Mouse (Mus musculus): ENCODE results near the gene Oscp1. TPM values are rescaled to one million over a fixed set of nuclear protein-coding genes. Genes with fewer than 3 reads are reported as not detected.

The Oscp1 gene
- 10.3 and 25.2 TPM in 2 replicates for total RNA-seq (2017)

GRCm38 (mm10) chr4:126058134-126058996, at the start of gene Oscp1:
Oscp1 (plus strand) TSS chr4:126058565.
- ATAC-seq (replicated peaks in 1 of 2; ENCODE audit: insufficient read depth in 1 of 2, low FRiP score in 2 of 2, low TSS enrichment in 1 of 2, low read depth in 1 of 2, poor library complexity in 2 of 2, severe bottlenecking in 2 of 2): peak; percentile 98 to 99

GRCm38 (mm10) chr4:126017676-126018332, 40.6 kb upstream of the Oscp1 start:
- peak; percentile 42 to 60; a peak in 2 of 4 replicates for ATAC-seq (replicated peaks in 1 of 2; ENCODE audit: insufficient read depth in 1 of 2, low FRiP score in 2 of 2, low TSS enrichment in 1 of 2, low read depth in 1 of 2, poor library complexity in 2 of 2, severe bottlenecking in 2 of 2)

- ATAC-seq (replicated peaks in 1 of 2; ENCODE audit: insufficient read depth in 1 of 2, low FRiP score in 2 of 2, low TSS enrichment in 1 of 2, low read depth in 1 of 2, poor library complexity in 2 of 2, severe bottlenecking in 2 of 2): no peak
Measured at GRCm38 (mm10) chr4:126018966-126019538, 39.3 kb upstream of the Oscp1 start.

DNA sequence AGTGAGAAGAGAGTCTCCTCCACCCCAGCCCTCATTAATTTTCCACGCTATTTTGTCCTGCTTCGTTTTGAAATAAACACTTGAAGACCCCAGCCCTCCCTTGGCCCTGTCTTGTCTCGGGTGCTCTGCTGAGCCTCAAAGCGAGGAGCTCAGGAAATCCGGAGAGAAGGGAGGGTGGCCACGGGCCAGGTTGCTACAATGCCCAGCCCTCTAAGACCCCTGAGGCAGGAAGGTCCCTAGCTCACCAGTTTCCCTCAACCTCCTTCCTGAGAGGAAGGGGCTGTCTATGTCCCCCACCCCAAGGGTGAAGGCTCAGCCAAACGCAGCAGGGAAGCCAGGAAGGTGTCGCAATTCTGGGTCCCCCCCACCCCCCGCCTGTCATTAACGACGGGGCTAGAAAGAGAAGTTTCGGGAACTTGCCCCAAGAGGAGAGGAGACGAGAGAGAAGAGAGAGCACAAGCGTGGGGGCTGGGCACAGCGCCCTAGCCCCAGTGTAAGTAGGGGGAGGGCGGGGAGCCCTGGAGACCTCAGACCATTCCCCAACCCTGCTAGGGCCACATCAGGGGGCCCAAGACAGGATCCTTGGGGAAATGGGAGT, 34.0 kb upstream of the Oscp1 start, which contains the start of gene Csf3r:
Csf3r (plus strand) TSS at position 248 of the 598 bp plus-strand sequence.
- peak; percentile 44 to 52; a peak in 3 of 4 replicates for ATAC-seq (replicated peaks in 1 of 2; ENCODE audit: insufficient read depth in 1 of 2, low FRiP score in 2 of 2, low TSS enrichment in 1 of 2, low read depth in 1 of 2, poor library complexity in 2 of 2, severe bottlenecking in 2 of 2)

DNA sequence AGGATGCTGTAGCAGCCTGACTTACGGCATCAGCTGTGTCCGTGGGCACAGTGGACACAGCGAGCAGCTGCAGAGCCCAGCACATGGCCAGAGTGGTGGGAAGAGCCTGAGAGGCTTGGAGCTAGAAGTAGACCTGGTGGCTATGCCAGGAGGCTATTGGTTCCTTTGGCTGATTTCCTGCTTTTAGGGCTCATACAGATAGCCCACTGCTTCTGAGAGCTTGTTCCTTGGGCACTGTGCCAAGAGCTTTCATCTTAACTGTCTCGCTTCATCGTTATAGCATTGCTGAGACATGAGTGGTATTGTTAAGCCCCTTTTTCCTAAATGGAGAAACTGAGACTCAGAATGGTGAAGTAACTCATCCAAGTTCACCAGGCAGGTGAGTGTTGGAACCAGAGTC, 32.6 kb upstream of the Oscp1 start:
- no peak for ATAC-seq (replicated peaks in 1 of 2; ENCODE audit: insufficient read depth in 1 of 2, low FRiP score in 2 of 2, low TSS enrichment in 1 of 2, low read depth in 1 of 2, poor library complexity in 2 of 2, severe bottlenecking in 2 of 2)

- peak in 1 of 2 experiments; percentile 39; a peak in 1 of 4 replicates for ATAC-seq (replicated peaks in 1 of 2; ENCODE audit: insufficient read depth in 1 of 2, low FRiP score in 2 of 2, low TSS enrichment in 1 of 2, low read depth in 1 of 2, poor library complexity in 2 of 2, severe bottlenecking in 2 of 2)
Measured at GRCm38 (mm10) chr4:126027980-126028379, 30.4 kb upstream of the Oscp1 start.

DNA sequence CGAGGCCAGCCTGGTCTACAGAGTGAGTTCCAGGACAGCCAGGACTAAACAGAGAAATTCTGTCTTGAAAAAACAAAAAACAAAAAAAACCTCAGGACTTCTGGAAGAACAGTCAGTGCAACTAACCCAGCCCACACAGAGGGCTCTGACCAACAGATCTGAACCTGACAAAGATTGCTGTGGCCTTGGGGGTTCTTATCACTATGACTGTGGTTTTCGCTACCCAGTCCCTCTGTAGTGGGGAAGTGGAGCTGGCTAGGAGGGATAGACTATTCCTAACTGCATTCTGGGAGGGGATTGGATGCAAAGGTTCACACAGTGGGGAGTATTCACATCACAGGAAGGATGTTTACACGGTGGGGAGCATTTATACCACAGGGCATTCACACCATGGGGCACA, 29.3 kb upstream of the Oscp1 start:
- no peak for ATAC-seq (replicated peaks in 1 of 2; ENCODE audit: insufficient read depth in 1 of 2, low FRiP score in 2 of 2, low TSS enrichment in 1 of 2, low read depth in 1 of 2, poor library complexity in 2 of 2, severe bottlenecking in 2 of 2)

- ATAC-seq (replicated peaks in 1 of 2; ENCODE audit: insufficient read depth in 1 of 2, low FRiP score in 2 of 2, low TSS enrichment in 1 of 2, low read depth in 1 of 2, poor library complexity in 2 of 2, severe bottlenecking in 2 of 2): no peak
Measured at GRCm38 (mm10) chr4:126030705-126031104, 27.7 kb upstream of the Oscp1 start.

- no peak for ATAC-seq (replicated peaks in 1 of 2; ENCODE audit: insufficient read depth in 1 of 2, low FRiP score in 2 of 2, low TSS enrichment in 1 of 2, low read depth in 1 of 2, poor library complexity in 2 of 2, severe bottlenecking in 2 of 2)
Measured at GRCm38 (mm10) chr4:126035413-126035812, 23.0 kb upstream of the Oscp1 start.

GRCm38 (mm10) chr4:126046851-126047585, 11.3 kb upstream of the Oscp1 start, which contains the start of gene Mrps15:
Mrps15 (plus strand) TSS chr4:126046925.
- ATAC-seq (replicated peaks in 1 of 2; ENCODE audit: insufficient read depth in 1 of 2, low FRiP score in 2 of 2, low TSS enrichment in 1 of 2, low read depth in 1 of 2, poor library complexity in 2 of 2, severe bottlenecking in 2 of 2): peak; percentile 97

DNA sequence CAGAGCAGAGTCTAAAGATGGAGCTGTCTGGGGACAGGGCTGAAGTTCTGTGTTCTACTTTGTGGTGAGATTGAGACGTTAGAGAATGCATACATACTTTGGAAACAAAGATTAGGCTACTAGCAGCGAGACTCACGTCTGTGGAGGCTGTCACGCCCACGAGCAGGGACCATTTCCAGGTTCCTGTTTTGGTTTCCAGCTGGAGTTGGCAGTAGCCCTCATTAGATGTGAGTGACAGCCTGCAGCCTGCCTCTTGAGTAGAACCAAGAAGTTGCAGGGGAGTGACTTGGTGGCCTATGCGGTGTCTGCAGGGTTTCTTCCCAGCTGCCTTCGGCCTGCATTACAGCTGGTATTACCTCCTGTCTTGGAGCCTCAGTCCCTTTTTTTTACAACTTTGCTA, 6.7 kb upstream of the Oscp1 start:
- ATAC-seq (replicated peaks in 1 of 2; ENCODE audit: insufficient read depth in 1 of 2, low FRiP score in 2 of 2, low TSS enrichment in 1 of 2, low read depth in 1 of 2, poor library complexity in 2 of 2, severe bottlenecking in 2 of 2): no peak

- peak; percentile 34 to 38; a peak in 3 of 4 replicates for ATAC-seq (replicated peaks in 1 of 2; ENCODE audit: insufficient read depth in 1 of 2, low FRiP score in 2 of 2, low TSS enrichment in 1 of 2, low read depth in 1 of 2, poor library complexity in 2 of 2, severe bottlenecking in 2 of 2)
Measured at GRCm38 (mm10) chr4:126057207-126058133, 895 bp upstream of the Oscp1 start.

- ATAC-seq (replicated peaks in 1 of 2; ENCODE audit: insufficient read depth in 1 of 2, low FRiP score in 2 of 2, low TSS enrichment in 1 of 2, low read depth in 1 of 2, poor library complexity in 2 of 2, severe bottlenecking in 2 of 2): no peak
Measured at GRCm38 (mm10) chr4:126058997-126059362, 615 bp downstream of the Oscp1 start.

DNA sequence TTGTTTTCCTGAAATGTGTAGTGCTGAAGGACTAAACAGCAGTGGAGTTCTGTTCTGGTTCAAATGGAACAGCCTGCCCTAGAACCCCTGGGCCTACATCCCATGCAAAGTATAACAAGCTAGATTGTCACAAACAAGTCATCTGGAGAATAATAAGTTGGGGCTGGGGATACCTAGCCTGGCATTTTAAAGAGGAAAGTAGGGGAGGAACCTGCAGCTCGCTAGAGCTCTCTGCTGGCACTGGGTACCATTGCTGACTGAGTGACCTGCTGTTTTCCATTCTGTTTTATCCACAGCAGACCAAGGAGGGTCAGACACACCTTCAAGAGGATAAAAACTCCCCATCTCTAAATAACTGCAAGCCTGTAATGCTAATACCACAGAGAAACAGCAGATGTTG, 4.5 kb downstream of the Oscp1 start:
- no peak for ATAC-seq (replicated peaks in 1 of 2; ENCODE audit: insufficient read depth in 1 of 2, low FRiP score in 2 of 2, low TSS enrichment in 1 of 2, low read depth in 1 of 2, poor library complexity in 2 of 2, severe bottlenecking in 2 of 2)

DNA sequence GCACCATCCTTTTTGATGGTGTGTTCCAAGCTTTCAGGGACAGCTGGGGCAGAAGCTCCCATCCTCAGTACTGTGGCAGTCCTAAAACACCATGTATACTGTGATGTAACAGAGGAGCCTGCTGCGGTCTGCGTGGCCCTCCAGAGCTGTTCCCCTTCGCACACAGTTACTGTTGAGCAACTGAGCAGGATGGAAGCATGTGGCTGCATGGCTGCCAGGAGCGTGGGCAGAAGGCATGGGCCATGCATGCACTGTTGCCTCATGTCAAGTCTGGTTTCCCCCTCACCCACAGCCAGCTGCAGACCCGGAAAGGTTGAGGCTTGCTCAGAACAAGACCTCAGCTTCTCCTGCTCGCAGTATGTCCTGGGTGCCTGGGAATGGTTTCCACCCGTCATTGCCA, 6.9 kb downstream of the Oscp1 start:
- ATAC-seq (replicated peaks in 1 of 2; ENCODE audit: insufficient read depth in 1 of 2, low FRiP score in 2 of 2, low TSS enrichment in 1 of 2, low read depth in 1 of 2, poor library complexity in 2 of 2, severe bottlenecking in 2 of 2): peak; percentile 56 to 72; a peak in 2 of 4 replicates

- peak in 1 of 2 experiments; percentile 31; a peak in 1 of 4 replicates for ATAC-seq (replicated peaks in 1 of 2; ENCODE audit: insufficient read depth in 1 of 2, low FRiP score in 2 of 2, low TSS enrichment in 1 of 2, low read depth in 1 of 2, poor library complexity in 2 of 2, severe bottlenecking in 2 of 2)
Measured at GRCm38 (mm10) chr4:126067401-126068077, 9.2 kb downstream of the Oscp1 start.

All from hematopoietic stem cell, adult 5-6 weeks (primary cell).